Mouse (Mus musculus): Measurements from ENCODE around the gene Dnm2.

DNA sequence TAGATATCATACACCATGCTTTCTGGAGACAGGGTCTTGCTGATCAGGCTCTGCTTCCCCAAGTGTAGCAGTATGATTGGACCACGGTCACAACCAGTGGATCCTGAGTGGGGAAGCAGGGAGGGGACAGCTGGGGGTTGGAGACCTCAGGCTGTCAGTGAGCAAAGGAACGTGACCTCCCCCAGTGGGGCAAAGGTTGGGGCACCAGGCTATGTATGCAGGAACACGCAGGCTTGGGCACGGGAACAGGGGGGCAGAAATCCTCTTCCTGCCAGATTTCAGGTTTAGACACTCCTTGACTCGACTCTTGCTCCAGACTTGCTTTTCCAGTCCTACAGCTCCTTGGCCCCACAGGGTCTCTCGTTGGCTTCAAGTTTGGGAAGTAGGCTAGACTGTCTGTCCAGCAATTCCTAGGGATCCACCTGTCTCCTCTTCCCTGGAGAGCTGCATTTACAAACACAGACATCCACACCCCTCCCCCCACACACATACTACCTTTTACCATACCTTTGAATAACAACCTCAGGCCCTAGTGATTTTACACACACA is 93.3 kb downstream of the Dnm2 start:
- no peak for TF ChIP-seq CTCF (IDR thresholded peaks at IDR 0.05; ENCODE audit: low read depth)
- TF ChIP-seq EP300 (optimal IDR thresholded peaks at IDR 0.05) = no peak

All from stomach, postnatal 0 days (tissue).